Mouse (Mus musculus): ENCODE data around the gene Ndc1. TPM values are rescaled to one million over a fixed set of nuclear protein-coding genes. Genes with fewer than 3 reads are reported as not detected.

Ndc1 gene
- polyA plus RNA-seq (2014; fragmentation: Nextera tagmentation; extraction: Ambion mirVana): 55.2 and 57.5 TPM in 2 replicates

- WGBS: under 1% methylated on average over 51 of the region's 51 CpGs
- Histone ChIP-seq H3K9ac (peak within 1 kb of the TSS; percentile 84), H3K27ac (ENCODE audit: low read depth) (peak within 1 kb of the TSS; percentile 90), H3K9me3 (ENCODE audit: low read depth, low read length) (no peaks in the 10 kb centered on the region), H3K4me1 (ENCODE audit: insufficient read depth) (no peaks in the 10 kb centered on the region), H3K27me3 (ENCODE audit: insufficient read depth, low read length) (no peaks in the 10 kb centered on the region), H3K36me3 (ENCODE audit: insufficient read depth) (peaks cover 31% of the 10 kb centered on the region), H3K4me2 (peak within 1 kb of the TSS; percentile 87), H3K4me3 (ENCODE audit: low read depth, low read length) (peak within 1 kb of the TSS; percentile 75)
- peak; percentile 98 for ATAC-seq (ENCODE audit: insufficient read depth)
- DNase-seq: peak; percentile 95
- 0 out of 2 replicates have a peak, but pooled peaks have one; percentile 5 for TF ChIP-seq CTCF (IDR thresholded peaks at IDR 0.05; ENCODE audit: low read depth)
Observed at GRCm38 (mm10) chr4:107367567-107368314, at the start of gene Ndc1. Gene Ndc1 (plus strand): TSS chr4:107367784.

GRCm38 (mm10) chr4:107318646-107319045 is 48.9 kb upstream of the Ndc1 start:
- peaks cover 28% of the 10 kb centered on the region for H3K36me3 ChIP-seq (ENCODE audit: insufficient read depth)
- TF ChIP-seq CTCF (IDR thresholded peaks at IDR 0.05; ENCODE audit: low read depth): no peak
- no peak overlapping the region for H3K4me2 ChIP-seq
- H3K9ac ChIP-seq: no peak overlapping the region
- no peak for ATAC-seq (ENCODE audit: insufficient read depth)
- no peaks in the 10 kb centered on the region for H3K27me3 ChIP-seq (ENCODE audit: insufficient read depth, low read length)
- no peak overlapping the region for H3K27ac ChIP-seq (ENCODE audit: low read depth)
- H3K4me1 ChIP-seq (ENCODE audit: insufficient read depth): peaks cover 5% of the 10 kb centered on the region; the same call in 1 of the 2 replicates
- DNase-seq: no peak
- WGBS: 73% methylated on average over 8 of the region's 8 CpGs
- H3K4me3 ChIP-seq (ENCODE audit: low read depth, low read length): no peak overlapping the region
- no peaks in the 10 kb centered on the region for H3K9me3 ChIP-seq (ENCODE audit: low read depth, low read length)

GRCm38 (mm10) chr4:107321041-107321440 is 46.5 kb upstream of the Ndc1 start:
- H3K4me2 ChIP-seq: no peak overlapping the region
- WGBS: 79% methylated on average over 2 of the region's 2 CpGs
- no peak for DNase-seq
- H3K36me3 ChIP-seq (ENCODE audit: insufficient read depth): peaks cover 34% of the 10 kb centered on the region
- no peak for ATAC-seq (ENCODE audit: insufficient read depth)
- no peak overlapping the region for H3K9ac ChIP-seq
- no peaks in the 10 kb centered on the region for H3K4me1 ChIP-seq (ENCODE audit: insufficient read depth)
- no peak for TF ChIP-seq CTCF (IDR thresholded peaks at IDR 0.05; ENCODE audit: low read depth)
- no peak overlapping the region for H3K4me3 ChIP-seq (ENCODE audit: low read depth, low read length)
- no peaks in the 10 kb centered on the region for H3K9me3 ChIP-seq (ENCODE audit: low read depth, low read length)
- no peak overlapping the region for H3K27ac ChIP-seq (ENCODE audit: low read depth)
- H3K27me3 ChIP-seq (ENCODE audit: insufficient read depth, low read length): no peaks in the 10 kb centered on the region

DNA sequence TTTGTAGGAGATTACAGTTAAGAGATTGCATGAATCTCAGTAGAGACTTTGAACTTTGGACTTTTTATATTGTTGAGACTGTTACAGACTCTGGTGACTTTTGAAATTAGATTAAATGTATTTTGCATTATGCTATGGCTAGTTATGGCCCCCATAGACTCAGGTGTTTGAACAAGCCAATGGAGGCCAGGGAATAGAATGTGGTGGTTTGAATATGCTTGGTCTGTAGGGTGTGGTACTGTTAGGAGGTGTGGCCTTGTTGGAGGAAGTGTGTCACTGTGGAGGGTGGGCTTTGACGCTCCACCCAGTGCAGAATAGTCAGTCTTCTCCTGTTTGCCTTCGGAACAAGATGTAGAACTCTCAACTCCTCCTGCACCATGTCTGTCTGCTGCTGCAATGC is 44.5 kb upstream of the Ndc1 start:
- Histone ChIP-seq H3K4me3 (ENCODE audit: low read depth, low read length) (no peak overlapping the region), H3K4me1 (ENCODE audit: insufficient read depth) (no peaks in the 10 kb centered on the region), H3K9me3 (ENCODE audit: low read depth, low read length) (no peaks in the 10 kb centered on the region), H3K36me3 (ENCODE audit: insufficient read depth) (peaks cover 38% of the 10 kb centered on the region), H3K27ac (ENCODE audit: low read depth) (no peak overlapping the region), H3K9ac (no peak overlapping the region), H3K4me2 (no peak overlapping the region), H3K27me3 (ENCODE audit: insufficient read depth, low read length) (no peaks in the 10 kb centered on the region)
- DNase-seq: no peak
- 91% methylated on average over 2 of the region's 2 CpGs for WGBS
- ATAC-seq (ENCODE audit: insufficient read depth): no peak
- TF ChIP-seq CTCF (IDR thresholded peaks at IDR 0.05; ENCODE audit: low read depth): no peak

GRCm38 (mm10) chr4:107328530-107328929 is 39.1 kb upstream of the Ndc1 start:
- no peak for TF ChIP-seq CTCF (IDR thresholded peaks at IDR 0.05; ENCODE audit: low read depth)
- no peak overlapping the region for H3K4me2 ChIP-seq
- no peaks in the 10 kb centered on the region for H3K27me3 ChIP-seq (ENCODE audit: insufficient read depth, low read length)
- H3K9ac ChIP-seq: no peak overlapping the region
- no peaks in the 10 kb centered on the region for H3K9me3 ChIP-seq (ENCODE audit: low read depth, low read length)
- WGBS: 90% methylated on average over 8 of the region's 8 CpGs
- ATAC-seq (ENCODE audit: insufficient read depth): no peak
- H3K36me3 ChIP-seq (ENCODE audit: insufficient read depth): peaks cover 13% of the 10 kb centered on the region; the same call in 1 of the 2 replicates
- no peak overlapping the region for H3K27ac ChIP-seq (ENCODE audit: low read depth)
- DNase-seq: no peak
- H3K4me1 ChIP-seq (ENCODE audit: insufficient read depth): no peaks in the 10 kb centered on the region
- no peak overlapping the region for H3K4me3 ChIP-seq (ENCODE audit: low read depth, low read length)

GRCm38 (mm10) chr4:107333514-107333913 is 34.1 kb upstream of the Ndc1 start:
- no peak overlapping the region for H3K27ac ChIP-seq (ENCODE audit: low read depth)
- no peak overlapping the region for H3K4me2 ChIP-seq
- H3K27me3 ChIP-seq (ENCODE audit: insufficient read depth, low read length): no peaks in the 10 kb centered on the region
- H3K36me3 ChIP-seq (ENCODE audit: insufficient read depth): 0 out of 2 replicates have a peak, but pooled peaks cover 3% of the 10 kb centered on the region
- H3K9ac ChIP-seq: no peak overlapping the region
- H3K4me3 ChIP-seq (ENCODE audit: low read depth, low read length): no peak overlapping the region
- WGBS: 90% methylated on average over 4 of the region's 4 CpGs
- TF ChIP-seq CTCF (IDR thresholded peaks at IDR 0.05; ENCODE audit: low read depth): peak; percentile 27; the same call in 1 of the 2 replicates
- H3K4me1 ChIP-seq (ENCODE audit: insufficient read depth): no peaks in the 10 kb centered on the region
- DNase-seq: no peak
- H3K9me3 ChIP-seq (ENCODE audit: low read depth, low read length): no peaks in the 10 kb centered on the region
- ATAC-seq (ENCODE audit: insufficient read depth): no peak

GRCm38 (mm10) chr4:107336356-107336755 is 31.2 kb upstream of the Ndc1 start:
- no peak for DNase-seq
- Histone ChIP-seq H3K36me3 (ENCODE audit: insufficient read depth) (no peaks in the 10 kb centered on the region), H3K27me3 (ENCODE audit: insufficient read depth, low read length) (no peaks in the 10 kb centered on the region), H3K4me3 (ENCODE audit: low read depth, low read length) (no peak overlapping the region), H3K27ac (ENCODE audit: low read depth) (no peak overlapping the region), H3K4me1 (ENCODE audit: insufficient read depth) (no peaks in the 10 kb centered on the region), H3K4me2 (no peak overlapping the region), H3K9ac (no peak overlapping the region), H3K9me3 (ENCODE audit: low read depth, low read length) (no peaks in the 10 kb centered on the region)
- TF ChIP-seq CTCF (IDR thresholded peaks at IDR 0.05; ENCODE audit: low read depth): no peak
- 69% methylated on average over 8 of the region's 8 CpGs for WGBS
- no peak for ATAC-seq (ENCODE audit: insufficient read depth)
